Mouse (Mus musculus) CD8-positive naive resting alpha-beta T cell, adult 57 days (primary cell): ENCODE data around the gene Cyp3a57. TPM values are rescaled to one million over a fixed set of nuclear protein-coding genes. Genes with fewer than 3 reads are reported as not detected.

Source experiments
- total RNA-seq: library from RNA; stranded (reverse); gene quantifications from one replicate; pipeline ENCODE4 v1.2.4, GENCODE M21; 2023

Gene Cyp3a57
- not detected for total RNA-seq

DNA sequence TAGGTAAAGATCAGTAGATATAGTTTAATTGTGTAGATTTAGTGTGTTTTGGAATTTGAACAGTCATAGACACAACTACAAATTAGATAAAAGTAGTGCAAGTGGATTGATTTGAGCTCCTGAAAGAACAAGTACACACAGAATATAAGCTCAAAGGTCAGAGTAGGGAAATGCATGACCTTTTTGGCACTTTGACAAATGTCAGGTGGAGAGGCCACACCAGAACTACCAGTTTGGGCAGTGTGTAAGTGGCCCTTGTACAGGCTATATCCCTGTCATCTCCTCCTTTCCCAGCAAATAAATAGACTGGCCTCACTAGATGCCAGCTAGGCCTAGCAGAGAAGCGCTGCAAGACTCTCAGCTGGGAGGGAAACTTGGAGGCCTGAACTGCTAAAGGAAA lies at the start of gene Cyp3a57:
Gene Cyp3a57 (plus strand): TSS at position 339 of the 400 bp plus-strand sequence.

Other genes with a start within 250 kb of the Cyp3a57 start
- gene Arpc1b, start 231.1 kb upstream of the Cyp3a57 start, total RNA-seq, result 399 TPM
- gene Pdap1, start 205.0 kb upstream of the Cyp3a57 start, total RNA-seq, result 46.4 TPM
- 223 TPM for gene Bud31, start 204.9 kb upstream of the Cyp3a57 start, total RNA-seq
- gene Ptcd1, start 178.2 kb upstream of the Cyp3a57 start, total RNA-seq, result 22.8 TPM
- 38.1 TPM for gene Cpsf4, start 178.1 kb upstream of the Cyp3a57 start, total RNA-seq
- 152 TPM for gene Atp5j2, start 153.2 kb upstream of the Cyp3a57 start, total RNA-seq
- gene Zkscan14, start 143.4 kb upstream of the Cyp3a57 start, total RNA-seq, result 38.8 TPM
- 7.7 TPM for gene Zkscan5, start 140.7 kb upstream of the Cyp3a57 start, total RNA-seq
- 74.7 TPM for gene Zfp655, start 113.6 kb upstream of the Cyp3a57 start, total RNA-seq
- 36.0 TPM for gene Zscan25, start 64.8 kb upstream of the Cyp3a57 start, total RNA-seq
- gene Cyp3a16, start 124.4 kb downstream of the Cyp3a57 start, total RNA-seq, result not detected
- not detected for gene Cyp3a41b, start 239.5 kb downstream of the Cyp3a57 start, total RNA-seq